Mouse (Mus musculus) cerebellum, postnatal 10 days (tissue): ENCODE measurements around the gene Ppp1r1b.

ENCODE experiments used
- DNase-seq, 2 experiments: peaks; one replicate each; pipeline ENCODE4 v3.0.0; 2021; ENCODE audit warnings: mixed read lengths in 2 of 2

Gene Ppp1r1b

DNA sequence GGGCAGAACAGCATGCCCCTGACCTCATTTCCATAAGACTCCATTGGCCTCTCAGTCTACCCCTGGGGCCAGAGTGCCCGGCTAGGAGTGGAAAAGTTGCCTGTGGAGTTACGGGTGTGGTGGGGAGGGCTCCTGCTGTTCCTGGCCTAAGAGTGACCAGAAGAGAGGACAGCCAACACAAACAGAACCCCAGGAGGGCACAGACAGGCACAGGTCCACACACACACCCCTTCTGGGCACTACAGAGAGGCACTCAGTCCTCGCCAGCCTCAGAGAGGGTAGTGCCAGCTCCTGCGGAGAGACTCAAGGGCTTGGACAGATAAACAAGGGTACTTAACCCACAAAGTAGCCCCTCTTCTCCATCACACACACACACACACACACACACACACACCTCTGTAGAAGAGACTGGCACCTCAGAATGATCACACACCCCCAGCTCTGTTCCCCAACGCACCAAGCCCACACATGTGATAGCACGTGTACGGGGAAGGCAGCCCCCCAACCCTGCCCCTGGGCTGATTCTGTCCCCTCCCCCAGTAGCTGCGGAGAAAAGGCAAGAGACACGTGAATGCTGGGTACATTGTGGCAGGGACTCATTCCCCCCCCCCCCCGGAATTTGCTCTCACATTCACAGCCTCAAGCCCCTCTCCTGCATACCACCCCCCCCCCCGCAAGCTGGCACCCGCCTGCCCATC lies 670 bp upstream of the Ppp1r1b start:
- peak; percentile 62 to 74 for DNase-seq

DNA sequence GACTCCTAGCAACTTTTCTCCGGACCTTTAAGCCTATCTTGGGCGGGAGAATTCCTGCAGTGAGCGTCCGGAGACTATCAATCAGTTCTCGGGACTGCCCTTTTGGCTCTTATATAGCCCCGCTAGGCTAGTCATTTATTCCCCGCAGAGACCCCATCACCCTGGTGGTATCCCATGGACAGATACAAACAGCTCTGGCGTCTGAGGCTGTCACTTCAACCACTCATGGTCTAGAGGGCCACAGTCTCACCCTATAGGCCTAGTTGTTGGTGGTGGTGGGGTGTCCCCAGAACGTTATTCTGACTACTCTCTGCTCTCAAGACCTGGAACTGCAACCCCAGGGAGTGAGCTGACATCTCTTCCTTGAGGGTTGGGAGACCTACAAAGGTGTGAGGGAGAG lies 1.1 kb downstream of the Ppp1r1b start:
- DNase-seq = no peak

- DNase-seq = peak in 1 of 2 experiments; percentile 15
Observed at GRCm38 (mm10) chr11:98352272-98352990, 4.2 kb downstream of the Ppp1r1b start.

DNA sequence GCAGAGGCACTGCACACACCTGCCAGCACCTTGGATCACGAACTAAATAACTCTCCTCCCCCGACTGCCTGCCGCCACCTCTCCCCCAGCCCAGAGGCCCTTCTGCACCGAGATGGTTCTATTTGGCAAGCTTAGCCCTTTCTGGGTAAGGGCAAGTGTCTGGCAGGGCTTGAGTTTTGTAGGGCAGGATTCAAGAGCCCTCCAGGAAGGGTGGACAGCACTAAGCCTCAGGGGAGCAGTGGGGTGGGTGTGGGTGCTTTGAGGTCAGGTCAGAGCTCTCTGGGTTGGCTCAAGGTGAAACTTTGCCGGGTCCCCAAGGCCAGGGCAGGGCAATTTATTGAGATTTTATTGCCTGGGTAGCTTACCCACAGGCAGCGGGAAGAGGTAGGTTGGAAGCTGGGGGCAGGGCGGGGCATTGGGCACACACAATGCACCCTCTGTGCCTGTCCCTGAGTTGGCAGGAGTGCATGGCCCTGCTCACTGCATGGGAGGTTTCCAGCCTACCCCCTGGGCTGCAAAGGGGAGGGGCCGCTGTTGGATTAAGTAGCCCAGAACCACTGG lies 5.5 kb downstream of the Ppp1r1b start:
- peak in 1 of 2 experiments; percentile 32 for DNase-seq

DNA sequence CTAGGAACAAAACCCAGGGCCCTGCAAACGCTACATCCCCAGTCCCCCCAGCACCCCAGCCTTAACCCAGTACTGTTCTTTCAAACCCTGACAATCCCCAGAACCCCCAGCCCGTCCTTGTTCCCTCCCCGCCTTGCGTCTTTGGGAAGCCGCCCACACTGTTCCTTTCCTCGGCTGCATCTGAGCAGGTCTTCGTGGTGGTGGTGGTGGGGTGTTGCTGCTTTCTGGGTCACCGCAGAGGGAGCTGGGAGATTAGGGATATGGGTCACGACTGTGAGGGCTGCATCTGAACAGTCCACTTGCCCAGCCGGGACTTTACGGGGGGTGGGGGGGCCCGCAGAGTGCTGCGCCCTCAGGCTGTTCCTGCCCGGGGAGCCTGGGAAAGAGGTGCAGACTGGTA lies 6.2 kb downstream of the Ppp1r1b start:
- peak in 1 of 2 experiments; percentile 4 for DNase-seq

DNA sequence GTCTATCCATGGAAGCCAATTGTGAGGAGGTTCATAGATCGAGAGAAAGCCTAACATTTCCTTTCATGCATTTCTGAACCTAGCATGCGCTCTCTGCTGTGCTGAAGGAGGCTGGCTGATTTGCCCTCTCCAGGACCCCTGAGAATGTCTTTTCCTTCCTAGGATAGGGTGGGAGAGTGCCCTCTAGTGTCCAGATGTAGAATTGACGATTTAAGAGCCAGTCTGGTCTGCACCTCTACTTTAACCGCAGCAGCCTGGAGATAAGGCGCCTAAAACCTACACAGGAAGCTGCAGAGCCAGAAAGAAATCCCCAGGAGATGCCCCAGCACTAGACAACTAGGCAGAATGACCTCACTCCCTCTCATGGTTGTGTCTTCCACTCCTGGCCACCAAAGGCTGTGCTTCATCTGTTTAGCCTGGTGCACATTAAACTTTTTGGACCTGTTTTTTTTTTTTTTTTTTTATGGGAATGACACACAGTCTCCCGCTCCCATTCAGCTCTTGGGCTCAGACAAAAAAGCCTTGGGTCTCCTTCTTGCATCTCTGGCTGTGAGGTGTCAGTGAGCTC lies 7.6 kb downstream of the Ppp1r1b start:
- DNase-seq = peak; percentile 79 to 87

GRCm38 (mm10) chr11:98356625-98357394 lies 8.6 kb downstream of the Ppp1r1b start:
- peak in 1 of 2 experiments; percentile 7 for DNase-seq

GRCm38 (mm10) chr11:98357396-98358160 lies 9.4 kb downstream of the Ppp1r1b start:
- peak in 1 of 2 experiments; percentile 40 for DNase-seq

GRCm38 (mm10) chr11:98358161-98359083 lies 10.2 kb downstream of the Ppp1r1b start, which contains the start of gene Stard3:
Stard3 (plus strand) TSS chr11:98358368.
- peak; percentile 94 to 95 for DNase-seq

GRCm38 (mm10) chr11:98360866-98361521 lies 12.8 kb downstream of the Ppp1r1b start:
- peak in 1 of 2 experiments; percentile 28 for DNase-seq

- DNase-seq = no peak
Observed at GRCm38 (mm10) chr11:98363817-98364216, 15.6 kb downstream of the Ppp1r1b start.

DNA sequence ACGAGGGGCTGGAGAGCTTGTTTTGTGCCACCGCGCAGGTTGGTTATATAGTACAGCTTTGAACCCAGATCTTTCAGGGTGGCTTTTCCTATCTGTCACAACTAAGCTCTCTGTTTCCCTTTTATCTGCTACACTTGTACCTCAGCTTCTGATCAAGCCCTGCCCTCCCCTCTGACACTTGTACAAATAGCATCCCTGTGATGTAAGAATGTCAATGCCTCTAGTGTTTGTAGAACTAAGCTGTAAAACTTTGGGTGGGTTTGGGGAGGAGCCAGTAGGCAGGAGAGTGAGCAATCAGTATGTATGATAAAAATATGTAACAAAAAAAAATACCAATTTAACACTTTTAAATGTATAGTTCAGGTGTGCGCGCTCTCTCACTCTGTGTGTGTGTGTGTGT lies 16.2 kb downstream of the Ppp1r1b start:
- DNase-seq = no peak

DNA sequence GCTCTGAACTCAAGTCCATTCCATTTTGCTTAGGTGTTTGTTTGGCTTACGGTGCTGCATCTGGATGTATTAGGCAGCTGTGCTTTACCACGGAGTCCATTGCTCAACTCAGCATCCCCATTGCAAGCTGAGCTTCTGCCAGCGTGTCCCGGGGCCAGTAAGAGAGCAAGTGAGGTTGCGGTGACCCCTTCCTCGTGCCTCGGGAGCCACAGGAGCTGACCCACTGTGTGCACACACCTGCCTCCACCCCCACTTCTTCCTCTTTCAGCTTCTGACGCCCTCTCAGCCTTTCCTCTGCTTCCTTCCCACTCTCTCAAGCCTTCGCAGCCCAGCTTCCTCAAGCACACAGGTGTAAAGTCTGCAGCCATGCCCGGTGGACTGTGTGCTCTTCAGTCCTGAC lies 18.1 kb downstream of the Ppp1r1b start:
- DNase-seq = no peak

DNA sequence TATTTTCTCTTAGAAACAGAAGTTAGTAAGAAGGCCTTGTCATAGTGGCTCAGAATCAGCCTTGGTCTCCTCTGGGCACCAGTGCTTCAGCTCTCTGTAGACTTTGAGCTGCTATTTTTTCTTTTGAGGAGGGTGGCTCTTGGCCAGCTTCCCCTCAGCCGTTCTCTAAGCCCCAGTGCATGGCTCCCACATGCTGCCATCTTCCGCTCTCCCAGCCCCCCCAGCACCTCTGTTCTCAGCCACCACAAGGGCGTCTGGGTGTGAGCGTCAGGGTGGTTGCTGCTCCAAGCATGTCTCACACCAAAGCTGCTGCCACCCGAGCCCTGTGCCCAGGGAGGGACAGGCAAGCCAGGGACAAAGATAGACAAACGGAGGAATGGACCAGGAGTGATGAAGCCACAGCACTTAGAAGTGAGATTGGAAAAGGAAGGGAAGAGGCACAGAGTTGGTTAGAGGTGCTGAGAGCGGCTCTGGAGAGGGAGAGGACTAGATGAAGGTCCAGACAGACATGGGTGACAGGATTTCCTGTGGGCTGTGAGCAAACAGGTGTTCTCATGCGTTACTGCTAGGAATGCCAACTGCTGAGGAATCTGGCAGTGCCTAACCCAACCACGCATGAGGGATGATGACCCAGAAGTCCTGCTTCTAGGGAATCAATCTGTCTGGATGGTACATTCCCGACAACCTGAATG lies 19.1 kb downstream of the Ppp1r1b start:
- DNase-seq = no peak

DNA sequence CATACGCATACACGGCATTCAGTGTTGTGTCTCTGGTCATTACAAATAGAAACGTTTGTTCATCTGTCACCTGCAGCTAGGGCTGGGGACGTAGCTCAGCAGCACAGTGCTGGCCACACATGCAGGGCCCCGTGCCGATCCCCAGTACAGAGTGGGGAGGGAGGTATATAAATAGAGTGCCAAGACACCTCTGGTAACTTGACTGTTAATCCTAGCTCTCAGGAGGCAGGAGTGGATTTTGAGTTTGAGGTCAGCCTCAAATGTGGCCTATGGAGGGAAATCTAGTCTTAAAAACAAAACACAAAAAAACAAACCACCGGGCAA lies 19.6 kb downstream of the Ppp1r1b start:
- DNase-seq = no peak

- peak; percentile 76 to 79 for DNase-seq
Observed at GRCm38 (mm10) chr11:98369337-98369736, 21.1 kb downstream of the Ppp1r1b start.

DNA sequence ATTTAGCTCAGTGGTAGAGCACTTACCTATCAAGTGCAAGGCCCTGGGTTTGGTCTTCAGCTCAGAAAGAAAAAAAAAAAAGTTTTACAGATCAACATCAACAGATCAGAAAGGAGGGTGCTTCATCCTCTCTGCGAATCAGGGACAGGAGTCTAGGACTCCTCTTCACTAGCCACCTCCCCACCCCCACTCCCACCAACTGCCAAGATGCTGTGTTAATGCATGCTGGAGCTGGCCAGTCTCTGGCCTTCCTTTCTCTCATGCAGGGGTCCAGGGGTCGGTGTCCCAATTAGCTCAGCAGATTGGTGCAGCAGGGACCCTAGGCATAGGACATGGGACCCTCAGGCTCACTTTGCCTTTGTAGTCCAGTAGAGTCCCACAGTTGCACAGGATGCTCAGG lies 22.4 kb downstream of the Ppp1r1b start:
- DNase-seq = peak; percentile 59 to 66

DNA sequence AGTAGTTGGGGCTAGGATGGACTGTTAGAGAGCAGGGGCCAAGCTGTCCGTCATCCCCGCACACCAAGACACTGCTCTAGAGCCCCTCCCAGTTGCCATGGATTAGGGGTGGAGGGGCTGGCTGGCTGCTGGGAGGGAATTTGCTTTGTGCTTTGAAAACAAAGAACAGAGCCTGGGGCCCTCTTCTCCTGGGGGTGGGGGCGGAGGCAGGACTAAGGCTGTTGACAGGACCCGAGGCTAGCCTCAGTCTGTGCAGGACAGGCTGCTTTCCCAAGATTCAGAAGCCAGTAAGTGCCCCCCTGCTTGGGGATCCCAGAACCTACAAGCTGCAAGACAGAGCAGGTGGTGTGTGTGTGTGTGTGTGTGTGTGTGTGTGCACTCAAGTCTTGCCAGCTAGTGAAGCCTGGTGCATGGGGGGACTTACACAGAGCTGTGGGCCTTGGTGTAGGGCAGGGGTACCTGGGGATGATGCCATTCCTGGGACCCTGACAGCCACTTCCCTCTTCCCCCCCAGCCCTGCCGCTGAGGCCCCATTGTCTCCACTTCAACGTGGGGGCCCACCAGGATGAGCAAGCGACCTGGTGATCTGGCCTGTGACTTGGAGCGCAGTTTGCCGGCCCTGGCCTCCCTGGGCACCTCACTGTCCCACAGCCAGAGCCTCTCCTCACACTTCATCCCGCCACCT lies 23.5 kb downstream of the Ppp1r1b start:
- DNase-seq = peak; percentile 62 to 64

DNA sequence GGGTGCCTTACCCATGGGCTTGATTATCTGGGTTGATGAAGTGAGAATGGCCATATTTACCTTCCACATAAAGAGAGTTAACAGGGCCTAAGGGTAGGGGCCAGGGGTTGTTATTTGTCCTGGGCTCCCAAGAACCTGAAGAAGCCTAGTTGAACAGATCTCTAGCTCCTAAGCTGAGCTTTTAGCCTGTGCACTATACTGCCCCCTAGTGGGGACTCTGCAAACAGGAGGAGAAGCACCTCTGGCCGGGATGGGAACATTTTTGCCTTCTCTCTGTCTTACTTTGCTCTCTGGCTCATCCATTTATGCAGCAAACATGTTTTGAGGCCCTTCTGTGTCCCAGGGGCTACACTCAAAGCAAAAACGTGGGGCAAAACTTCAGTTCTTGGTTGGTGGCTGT lies 24.2 kb downstream of the Ppp1r1b start:
- DNase-seq = peak; percentile 86 to 94
